Mouse (Mus musculus) cerebellum, postnatal 4 days (tissue): ENCODE data around the gene Dnah7c.
"Not testable (repeated sequence)": the region's sequence is repeated elsewhere in the genome, so short reads cannot be mapped to it uniquely, and the experiment has no call there.

Experiments used
- DNase-seq, 2 experiments: peaks; one replicate each; pipeline ENCODE4 v3.0.0; 2022; ENCODE audit warnings: low spot score in 2 of 2, mixed read lengths in 1 of 2

Dnah7c gene

GRCm38 (mm10) chr1:46425137-46425925 lies at the start of gene Dnah7c:
Gene Dnah7c, plus strand, starts transcription at chr1:46425592.
- DNase-seq: peak in 1 of 2 experiments; percentile 3

- not testable (repeated sequence) for DNase-seq
These were observed 44.8 kb upstream of the Dnah7c start for GRCm38 (mm10) chr1:46380641-46381040.

- not testable (repeated sequence) for DNase-seq
These were observed 30.6 kb upstream of the Dnah7c start for GRCm38 (mm10) chr1:46394681-46395297.

GRCm38 (mm10) chr1:46408324-46409115 lies 16.9 kb upstream of the Dnah7c start:
- no peak for DNase-seq

- not testable (repeated sequence) for DNase-seq
These were observed 10.6 kb upstream of the Dnah7c start for GRCm38 (mm10) chr1:46414798-46415197.

- not testable (repeated sequence) for DNase-seq
These were observed 8.4 kb upstream of the Dnah7c start for GRCm38 (mm10) chr1:46416946-46417345.

GRCm38 (mm10) chr1:46418966-46419365 lies 6.4 kb upstream of the Dnah7c start:
- not testable (repeated sequence) for DNase-seq

GRCm38 (mm10) chr1:46428401-46428800 lies 3.0 kb downstream of the Dnah7c start:
- no peak for DNase-seq

- DNase-seq: not testable (repeated sequence)
These were observed 89.3 kb downstream of the Dnah7c start for GRCm38 (mm10) chr1:46514671-46515070.

GRCm38 (mm10) chr1:46521032-46521431 lies 95.6 kb downstream of the Dnah7c start:
- no peak for DNase-seq

- not testable (repeated sequence) for DNase-seq
These were observed 101.1 kb downstream of the Dnah7c start for GRCm38 (mm10) chr1:46526537-46526936.

GRCm38 (mm10) chr1:46544812-46545421 lies 119.5 kb downstream of the Dnah7c start:
- DNase-seq: no peak

GRCm38 (mm10) chr1:46580385-46580784 lies 155.0 kb downstream of the Dnah7c start:
- DNase-seq: no peak

- DNase-seq: not testable (repeated sequence)
These were observed 168.4 kb downstream of the Dnah7c start for GRCm38 (mm10) chr1:46593826-46594225.

GRCm38 (mm10) chr1:46596343-46596742 lies 171.0 kb downstream of the Dnah7c start:
- DNase-seq: not testable (repeated sequence)

- no peak for DNase-seq
These were observed 194.9 kb downstream of the Dnah7c start for GRCm38 (mm10) chr1:46620331-46620730.

GRCm38 (mm10) chr1:46625914-46626313 lies 200.5 kb downstream of the Dnah7c start:
- not testable (repeated sequence) for DNase-seq

GRCm38 (mm10) chr1:46649821-46650220 lies 224.4 kb downstream of the Dnah7c start:
- DNase-seq: not testable (repeated sequence)

GRCm38 (mm10) chr1:46652721-46653120 lies 227.3 kb downstream of the Dnah7c start:
- DNase-seq: not testable (repeated sequence)

GRCm38 (mm10) chr1:46724810-46725209 lies 299.4 kb downstream of the Dnah7c start:
- not testable (repeated sequence) for DNase-seq

- DNase-seq: no peak
These were observed 299.9 kb downstream of the Dnah7c start for GRCm38 (mm10) chr1:46725266-46725665.

GRCm38 (mm10) chr1:46725719-46726118 lies 300.3 kb downstream of the Dnah7c start:
- DNase-seq: not testable (repeated sequence)
